Mouse (Mus musculus): ENCODE measurements around the gene Ncoa5.

The Ncoa5 gene

GRCm38 (mm10) chr2:165043729-165044128 lies 9.1 kb upstream of the Ncoa5 start:
- DNase-seq = no peak

GRCm38 (mm10) chr2:165043090-165043636 lies 8.5 kb upstream of the Ncoa5 start:
- DNase-seq = no peak

- no peak for DNase-seq
These were observed 7.5 kb upstream of the Ncoa5 start for GRCm38 (mm10) chr2:165042126-165042525.

GRCm38 (mm10) chr2:165037415-165037814 lies 2.7 kb upstream of the Ncoa5 start:
- no peak for DNase-seq

- no peak for DNase-seq
These were observed 378 bp upstream of the Ncoa5 start for GRCm38 (mm10) chr2:165035058-165035431.

GRCm38 (mm10) chr2:165033306-165033705 lies 1.4 kb downstream of the Ncoa5 start:
- no peak for DNase-seq

GRCm38 (mm10) chr2:165032533-165032932 lies 2.1 kb downstream of the Ncoa5 start:
- peak; percentile 19 to 52 for DNase-seq

- no peak for DNase-seq
These were observed 7.5 kb downstream of the Ncoa5 start for GRCm38 (mm10) chr2:165027163-165027562.

- DNase-seq = no peak
These were observed 14.2 kb downstream of the Ncoa5 start for GRCm38 (mm10) chr2:165020490-165020889.

- DNase-seq = no peak
These were observed 19.7 kb downstream of the Ncoa5 start for GRCm38 (mm10) chr2:165014935-165015334.

GRCm38 (mm10) chr2:165010351-165010750 lies 24.3 kb downstream of the Ncoa5 start:
- no peak for DNase-seq

GRCm38 (mm10) chr2:165009581-165009980 lies 25.1 kb downstream of the Ncoa5 start:
- peak; percentile 50 to 60 for DNase-seq

GRCm38 (mm10) chr2:165009161-165009560 lies 25.5 kb downstream of the Ncoa5 start:
- no peak for DNase-seq

GRCm38 (mm10) chr2:165007986-165008385 lies 26.7 kb downstream of the Ncoa5 start:
- no peak for DNase-seq

GRCm38 (mm10) chr2:165006813-165007212 lies 27.9 kb downstream of the Ncoa5 start:
- no peak for DNase-seq

- DNase-seq = peak in 1 of 2 experiments; percentile 50
These were observed 30.4 kb downstream of the Ncoa5 start for GRCm38 (mm10) chr2:165004237-165004636.

GRCm38 (mm10) chr2:165003108-165003507 lies 31.6 kb downstream of the Ncoa5 start:
- DNase-seq = peak; percentile 22 to 62

GRCm38 (mm10) chr2:165001958-165002357 lies 32.7 kb downstream of the Ncoa5 start:
- DNase-seq = no peak

GRCm38 (mm10) chr2:164997721-164998428 lies 36.8 kb downstream of the Ncoa5 start:
- DNase-seq = peak; percentile 67 to 70

- no peak for DNase-seq
These were observed 37.6 kb downstream of the Ncoa5 start for GRCm38 (mm10) chr2:164996848-164997720.

GRCm38 (mm10) chr2:164995976-164996375 lies 38.7 kb downstream of the Ncoa5 start:
- no peak for DNase-seq

GRCm38 (mm10) chr2:164994659-164995428 lies 39.8 kb downstream of the Ncoa5 start:
- no peak for DNase-seq

GRCm38 (mm10) chr2:164994156-164994555 lies 40.5 kb downstream of the Ncoa5 start:
- DNase-seq = no peak

All from kidney, postnatal 25 days (tissue).